Mouse (Mus musculus) gonadal fat pad, adult 2 months (tissue): Measurements from ENCODE around the gene Trp53tg5. TPM values are rescaled to one million over a fixed set of nuclear protein-coding genes. Genes with fewer than 3 reads are reported as not detected.

Experiments
- DNase-seq: peaks from one replicate; pipeline ENCODE4 v3.0.0-alpha.2; 2012; ENCODE audit warnings: low read depth
- polyA plus RNA-seq: library from polyadenylated mRNA; depleted of rRNA; stranded (reverse); fragments of >200 nt; gene quantifications from 2 replicates; pipeline ENCODE4 v1.2.3, GENCODE M21; 2012

Trp53tg5 gene
- polyA plus RNA-seq, 1 experiment, result not detected

DNA sequence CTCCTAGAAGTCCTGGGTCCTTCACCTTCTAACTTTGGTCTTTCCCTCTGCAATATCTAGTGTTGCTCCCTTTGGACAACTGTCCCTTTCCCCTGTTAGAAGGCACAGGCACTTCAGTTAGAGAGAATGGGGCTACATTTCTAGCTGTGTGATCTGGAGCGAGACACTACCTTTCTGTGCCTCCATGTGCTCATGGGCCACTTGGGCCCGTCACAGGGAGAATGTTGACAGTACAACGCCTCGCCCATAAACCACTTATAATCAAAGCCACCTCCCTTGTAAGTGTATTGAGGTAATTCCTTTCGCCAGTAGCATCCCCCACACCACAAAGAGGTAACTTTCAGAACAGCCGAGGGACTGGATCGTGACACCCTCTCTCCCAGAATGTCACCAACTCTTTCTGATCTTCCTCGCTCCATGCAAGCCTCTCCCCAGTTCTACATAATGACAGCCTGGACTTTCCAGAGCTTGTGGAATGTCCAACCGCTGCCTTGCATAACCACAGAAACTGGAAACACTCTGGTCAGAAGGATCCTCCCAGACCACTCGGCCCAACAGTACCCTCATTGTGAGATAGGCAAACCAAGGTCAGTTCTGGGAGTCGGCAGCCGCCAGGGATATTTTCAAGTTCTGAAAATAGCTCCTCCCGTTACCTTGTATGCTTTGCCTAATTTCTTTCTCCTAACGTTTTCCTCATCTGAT lies 24.0 kb downstream of the Trp53tg5 start:
- DNase-seq, result no peak

DNA sequence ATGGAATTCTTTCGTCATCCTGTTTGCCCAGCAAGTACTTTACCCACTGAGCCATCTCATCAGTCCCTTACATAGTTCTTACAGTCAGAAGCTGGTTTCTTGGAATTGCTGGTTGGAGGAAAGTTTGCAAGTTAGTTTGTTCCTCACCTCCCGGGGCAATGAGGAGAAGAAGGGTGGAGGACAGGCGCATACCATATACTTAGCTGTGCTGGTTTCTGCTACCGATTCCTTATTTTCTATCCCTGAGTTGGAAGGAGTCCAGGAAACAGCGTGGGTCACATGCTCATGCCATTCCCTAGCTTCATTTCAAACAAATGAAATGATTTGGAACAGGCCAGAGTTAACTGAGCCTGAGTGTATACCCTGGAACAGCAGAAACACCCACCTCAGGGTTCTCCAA lies 24.6 kb downstream of the Trp53tg5 start:
- no peak for DNase-seq

GRCm38 (mm10) chr2:164448140-164448539 lies 25.4 kb downstream of the Trp53tg5 start:
- DNase-seq, result no peak

DNA sequence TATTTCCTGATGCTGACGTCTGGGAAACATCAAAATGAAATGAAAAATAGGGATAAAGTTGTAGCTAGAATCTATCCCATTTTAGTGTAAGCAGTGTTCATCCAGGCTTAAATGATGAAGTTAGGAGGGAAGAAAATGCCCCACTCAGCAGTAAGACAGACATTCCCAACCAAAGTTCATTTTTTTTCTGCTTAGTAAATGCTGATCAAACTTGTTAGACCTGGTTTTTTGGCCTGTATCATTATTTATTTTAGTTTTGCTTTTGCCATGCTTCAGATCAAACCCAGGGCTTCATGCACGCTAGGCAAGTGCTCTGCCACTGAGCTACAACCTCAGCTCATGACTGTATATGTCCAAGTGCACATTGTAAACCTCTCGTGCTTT lies 27.4 kb downstream of the Trp53tg5 start:
- no peak for DNase-seq

- DNase-seq, result no peak
These were observed 28.0 kb downstream of the Trp53tg5 start for GRCm38 (mm10) chr2:164445399-164446085.

DNA sequence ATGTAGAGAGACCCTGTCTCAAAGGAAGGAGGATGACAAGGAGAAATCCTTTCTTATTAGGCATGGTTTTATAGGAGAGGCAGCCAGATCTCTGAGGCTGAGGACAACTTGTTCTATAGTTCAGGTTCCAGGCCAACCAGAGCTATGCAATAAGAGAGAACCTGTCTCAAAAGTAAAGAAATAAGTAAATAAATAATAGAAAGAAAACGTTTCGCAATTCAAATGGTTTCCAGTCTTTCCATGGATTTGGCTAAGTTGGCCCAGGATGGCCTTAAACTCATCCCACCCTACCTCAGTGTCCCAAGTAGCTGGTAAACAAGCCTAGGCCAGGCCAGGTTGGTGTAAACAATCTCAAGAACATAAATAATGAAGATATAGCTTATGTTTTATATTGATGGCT lies 28.8 kb downstream of the Trp53tg5 start:
- no peak for DNase-seq

GRCm38 (mm10) chr2:164443460-164444000 lies 30.0 kb downstream of the Trp53tg5 start, which contains the start of gene Sdc4:
Sdc4 (minus strand) TSS chr2:164443887.
- DNase-seq, result no peak

- no peak for DNase-seq
These were observed 30.5 kb downstream of the Trp53tg5 start for GRCm38 (mm10) chr2:164443051-164443437.

GRCm38 (mm10) chr2:164442315-164443050 lies 31.0 kb downstream of the Trp53tg5 start:
- DNase-seq, result no peak

GRCm38 (mm10) chr2:164441731-164442130 lies 31.8 kb downstream of the Trp53tg5 start:
- DNase-seq, result no peak

GRCm38 (mm10) chr2:164441155-164441554 lies 32.4 kb downstream of the Trp53tg5 start:
- no peak for DNase-seq

DNA sequence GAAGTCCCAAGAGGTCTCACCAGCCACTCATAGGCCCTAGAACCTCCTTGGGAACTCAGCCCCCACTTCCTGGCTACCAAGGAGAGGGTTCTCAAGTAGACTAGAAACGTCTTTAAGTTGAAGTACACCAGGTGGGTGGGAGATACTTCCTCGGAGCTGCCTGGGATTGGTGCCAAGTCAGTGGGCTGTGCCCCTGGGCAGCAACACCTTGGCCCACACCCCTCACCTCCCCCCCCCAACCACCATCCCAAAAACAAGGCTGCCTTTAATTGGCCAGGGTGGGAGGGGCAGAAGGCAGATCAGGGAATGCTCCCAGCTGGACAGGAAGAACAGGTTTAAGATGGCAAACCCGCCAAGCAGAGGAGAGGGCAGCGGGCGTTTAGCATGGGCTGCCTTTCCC lies 33.2 kb downstream of the Trp53tg5 start:
- DNase-seq, result no peak

DNA sequence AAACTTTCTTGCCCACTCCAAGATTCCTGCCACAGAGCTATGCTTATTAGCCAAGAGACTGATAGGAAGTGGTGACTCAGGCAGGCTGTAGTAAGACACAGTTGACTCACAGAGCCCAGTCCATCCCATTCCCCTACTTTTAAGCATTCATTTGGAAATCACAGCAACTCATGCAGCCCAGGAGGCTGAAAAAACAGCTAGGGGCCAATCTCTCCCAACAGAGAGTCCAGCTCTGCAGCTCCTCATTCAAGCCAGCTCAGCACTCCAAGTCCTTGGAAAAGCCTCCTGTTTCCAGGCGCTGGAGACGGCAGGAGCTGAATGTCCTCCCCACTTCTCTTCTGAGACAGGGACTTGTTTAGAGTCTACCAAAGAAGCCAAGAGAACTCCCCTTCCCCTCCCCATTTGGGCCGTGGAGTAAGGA lies 34.5 kb downstream of the Trp53tg5 start:
- no peak for DNase-seq

GRCm38 (mm10) chr2:164438257-164438656 lies 35.3 kb downstream of the Trp53tg5 start:
- DNase-seq, result no peak

GRCm38 (mm10) chr2:164437710-164438109 lies 35.8 kb downstream of the Trp53tg5 start:
- no peak for DNase-seq

DNA sequence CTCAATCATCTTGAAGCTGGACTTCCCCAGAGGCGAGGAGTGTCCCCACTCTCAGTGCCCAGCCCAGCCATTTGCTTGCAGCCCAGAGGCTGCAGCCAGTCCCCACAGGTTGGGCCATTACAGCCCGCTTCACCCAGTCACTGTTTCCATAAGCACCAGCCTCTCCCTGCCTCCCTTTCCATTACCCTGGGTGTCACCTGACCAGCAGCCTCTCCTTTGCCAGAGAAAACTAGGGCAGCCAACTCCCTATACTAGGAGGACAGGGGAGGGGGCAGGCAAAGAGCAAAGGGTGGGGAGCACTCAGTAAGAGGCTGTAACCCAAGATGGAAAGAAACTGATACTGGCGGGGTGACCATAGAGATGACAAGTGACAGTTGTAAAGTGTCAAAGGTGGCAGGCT lies 36.6 kb downstream of the Trp53tg5 start:
- no peak for DNase-seq

GRCm38 (mm10) chr2:164436215-164436913 lies 37.2 kb downstream of the Trp53tg5 start:
- no peak for DNase-seq

GRCm38 (mm10) chr2:164435216-164436090 lies 38.1 kb downstream of the Trp53tg5 start:
- no peak for DNase-seq

GRCm38 (mm10) chr2:164434681-164435080 lies 38.8 kb downstream of the Trp53tg5 start:
- no peak for DNase-seq

DNA sequence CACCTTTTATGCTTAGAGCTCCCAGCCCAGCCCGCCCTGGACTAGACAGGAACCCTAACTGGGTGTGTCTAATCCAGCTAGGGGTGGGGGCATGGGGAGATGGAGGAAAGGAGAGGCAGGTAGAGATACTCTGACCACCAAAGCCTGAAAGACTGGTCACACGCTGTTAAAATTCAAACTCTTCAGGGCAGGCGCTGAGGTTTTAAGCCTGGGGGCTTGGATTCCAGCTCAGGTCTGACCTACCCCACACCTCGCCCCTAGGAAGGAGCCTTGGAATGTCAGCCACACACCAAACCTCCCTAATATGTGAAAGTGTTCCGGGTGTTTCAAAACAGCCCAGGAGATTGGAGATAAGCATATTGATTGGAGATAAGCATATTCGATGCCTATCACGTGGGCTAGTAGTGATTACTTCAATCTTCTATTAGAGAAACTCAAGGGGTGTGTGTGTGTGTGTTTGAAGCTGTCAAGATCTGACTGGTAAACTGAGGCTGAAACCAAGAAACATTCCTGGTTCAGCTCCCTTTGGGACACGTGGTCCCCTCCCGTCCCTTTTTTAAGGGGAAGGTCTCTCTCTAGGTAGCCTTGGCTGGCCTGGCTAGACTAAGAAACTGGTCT lies 40.1 kb downstream of the Trp53tg5 start:
- DNase-seq, result no peak
